In genomic region chr19:59455671-59456070, GRCm38 (mm10) we compare ENCODE assay signal across 9 mouse cellular contexts. TPM values are rescaled to one million over a fixed set of nuclear protein-coding genes. Genes with fewer than 3 reads are reported as not detected.
DNase-seq lines count a peak whose midpoint lies in the region; ATAC-seq lines count a peak whose summit lies in the region.
"Had no signal": no experiment of that assay in that cellular context is flagged by ENCODE, and none has a peak within 500 bp of the region (broad histone marks: within the 10 kb centered on the region; RNA-seq: fewer than 3 reads in every experiment).

No protein-coding gene starts in this region.

- peak overlapping the region; percentile 77 for H3K4me3 ChIP-seq in forebrain, embryonic 12.5 days (replicated peaks)

- DNase-seq in lung, postnatal 14 days, result peak; percentile 12
- DNase-seq in lung, postnatal 25 days (ENCODE audit: low spot score), result no peak
- peak; percentile 74 to 85 for DNase-seq in kidney, postnatal 4 days
- no peak for DNase-seq in right cerebral cortex, postnatal 25 days
- no peak for DNase-seq in right cerebral cortex, postnatal 4 days
- DNase-seq in cerebellum, adult 9-10 months, result no peak
- DNase-seq: thymus, postnatal 4 days had no signal

- H3K4me1 ChIP-seq in forebrain, embryonic 12.5 days, result peaks cover 47% of the 10 kb centered on the region

- ATAC-seq in forebrain, embryonic 12.5 days (ENCODE audit: low FRiP score), result no peak

- WGBS in forebrain, embryonic 12.5 days, result 9% methylated on average over 7 of the region's 7 CpGs

- no peaks in the 10 kb centered on the region for H3K36me3 ChIP-seq in forebrain, embryonic 12.5 days (replicated peaks)

- no peaks in the 10 kb centered on the region for H3K9me3 ChIP-seq in forebrain, embryonic 12.5 days

- H3K9ac ChIP-seq in forebrain, embryonic 12.5 days, result peak overlapping the region; percentile 46

- H3K27me3 ChIP-seq in forebrain, embryonic 12.5 days, result peaks cover 67% of the 10 kb centered on the region

- peak overlapping the region; percentile 67 for H3K4me2 ChIP-seq in forebrain, embryonic 12.5 days

- peak overlapping the region; percentile 59; the same call in 1 of the 2 replicates for H3K27ac ChIP-seq in forebrain, embryonic 12.5 days
- H3K27ac ChIP-seq: macrophage had no signal

RNA-seq across cellular contexts. Expression of gene Emx2, which starts 2.5 kb away (rescaled TPM):
- 59.0 and 69.4 TPM in 2 replicates for polyA plus RNA-seq in forebrain, embryonic 12.5 days (2016; fragmentation: Nextera tagmentation; extraction: Ambion mirVana)
- polyA plus RNA-seq: macrophage had no signal

Comparison
In these comparisons a context has a peak if more than half of its experiments do, and no peak if none do; other contexts are left out.
1. DNase-seq: peak in lung, postnatal 14 days (single experiment) and kidney, postnatal 4 days (2 of 2); none in lung, postnatal 25 days (single experiment), right cerebral cortex, postnatal 25 days (single experiment), right cerebral cortex, postnatal 4 days (single experiment) and cerebellum, adult 9-10 months (single experiment).